ENCODE assay signal across 22 mouse cellular contexts in genomic region chr7:102108206-102108605, GRCm38 (mm10). TPM values are rescaled to one million over a fixed set of nuclear protein-coding genes. Genes with fewer than 3 reads are reported as not detected.
DNase-seq lines count a peak whose midpoint lies in the region; ATAC-seq lines count a peak whose summit lies in the region.
"Had no signal": no experiment of that assay in that cellular context is flagged by ENCODE, and none has a peak within 500 bp of the region (broad histone marks: within the 10 kb centered on the region; RNA-seq: fewer than 3 reads in every experiment).

No protein-coding gene starts in this region.

- no peak overlapping the region for H3K4me2 ChIP-seq in midbrain, embryonic 15.5 days
- no peak overlapping the region for H3K4me2 ChIP-seq in midbrain, embryonic 16.5 days (ENCODE audit: low read length)
- H3K4me2 ChIP-seq: embryonic facial prominence, embryonic 12.5 days; hindbrain, embryonic 15.5 days had no signal

- no peak overlapping the region for H3K27ac ChIP-seq in midbrain, embryonic 15.5 days
- no peak overlapping the region for H3K27ac ChIP-seq in midbrain, embryonic 16.5 days (ENCODE audit: low read length)
- H3K27ac ChIP-seq: embryonic facial prominence, embryonic 12.5 days; hindbrain, embryonic 15.5 days had no signal

- no peaks in the 10 kb centered on the region for H3K9me3 ChIP-seq in midbrain, embryonic 15.5 days
- no peaks in the 10 kb centered on the region for H3K9me3 ChIP-seq in midbrain, embryonic 16.5 days (replicated peaks; ENCODE audit: control insufficient read depth, low read length, poor library complexity, severe bottlenecking)
- H3K9me3 ChIP-seq: embryonic facial prominence, embryonic 12.5 days; hindbrain, embryonic 15.5 days had no signal

- no peaks in the 10 kb centered on the region for H3K36me3 ChIP-seq in midbrain, embryonic 15.5 days (replicated peaks)
- no peaks in the 10 kb centered on the region for H3K36me3 ChIP-seq in midbrain, embryonic 16.5 days (ENCODE audit: control insufficient read depth, insufficient read depth, low read length)
- H3K36me3 ChIP-seq: embryonic facial prominence, embryonic 12.5 days; hindbrain, embryonic 15.5 days had no signal

- peaks cover 7% of the 10 kb centered on the region; the same call in 1 of the 2 replicates for H3K4me1 ChIP-seq in midbrain, embryonic 15.5 days
- H3K4me1 ChIP-seq in midbrain, embryonic 16.5 days (ENCODE audit: control insufficient read depth, insufficient read depth, low read length), result no peaks in the 10 kb centered on the region

- no peak overlapping the region for H3K4me3 ChIP-seq in midbrain, embryonic 15.5 days
- H3K4me3 ChIP-seq in midbrain, embryonic 16.5 days (ENCODE audit: low read depth, low read length), result no peak overlapping the region
- H3K4me3 ChIP-seq: embryonic facial prominence, embryonic 12.5 days; hindbrain, embryonic 15.5 days had no signal

- intact Hi-C loops in heart, postnatal 25 days (cut with DNase I), result no loop called here

- H3K9ac ChIP-seq in midbrain, embryonic 15.5 days, result no peak overlapping the region
- H3K9ac ChIP-seq in midbrain, embryonic 16.5 days (ENCODE audit: low read depth, low read length), result no peak overlapping the region
- H3K9ac ChIP-seq: embryonic facial prominence, embryonic 12.5 days; hindbrain, embryonic 15.5 days had no signal

- no peaks in the 10 kb centered on the region for H3K27me3 ChIP-seq in midbrain, embryonic 15.5 days (replicated peaks)
- H3K27me3 ChIP-seq in midbrain, embryonic 16.5 days (ENCODE audit: control insufficient read depth, insufficient read depth, low read depth, low read length), result no peaks in the 10 kb centered on the region
- H3K27me3 ChIP-seq: embryonic facial prominence, embryonic 12.5 days; hindbrain, embryonic 15.5 days had no signal

- ATAC-seq in midbrain, embryonic 15.5 days (replicated peaks), result 0 out of 2 replicates have a peak, but pooled peaks have one; percentile 19
- ATAC-seq in midbrain, embryonic 16.5 days, result no peak
- ATAC-seq: forebrain, embryonic 16.5 days; intestine, embryonic 16.5 days had no signal

- peak; percentile 91 for DNase-seq in heart, adult 11 months
- DNase-seq in heart, postnatal 25 days (ENCODE audit: low spot score), result no peak
- peak; percentile 46 for DNase-seq in gastrocnemius, postnatal 25 days
- DNase-seq in skeletal muscle tissue, adult 2 months (ENCODE audit: low read depth, low spot score), result peak; percentile 67
- no peak for DNase-seq in cerebellum, postnatal 25 days
- DNase-seq: adrenal gland, adult 8-10 months; adrenal gland, postnatal 36 days; cerebellum, adult 2 months; embryo, embryonic 11 days; heart, postnatal 36 days; kidney, adult 2 months had no signal

- 91% methylated on average over 1 of the region's 1 CpGs for WGBS in midbrain, embryonic 15.5 days
- 78% methylated on average over 1 of the region's 1 CpGs for WGBS in midbrain, embryonic 16.5 days

RNA-seq across cellular contexts. Expression of gene Art5, which starts 1.1 kb away (rescaled TPM):
- 10 to 100 TPM; 10.5 to 14.3 TPM for total RNA-seq in heart, postnatal 25 days (2021)
- 0.34 and 0.65 TPM in 2 replicates for polyA plus RNA-seq in midbrain, embryonic 15.5 days (2015; fragmentation: Nextera tagmentation; extraction: Ambion mirVana)
- 0.17 TPM in 1 of 2 replicates, not detected in the other for polyA plus RNA-seq in midbrain, embryonic 16.5 days (2015; fragmentation: Nextera tagmentation; extraction: Ambion mirVana)
- total RNA-seq in gastrocnemius, postnatal 25 days (2021), result 10 to 100 TPM; 10.2 to 10.3 TPM
- total RNA-seq: adrenal gland, postnatal 36 days had no signal
- polyA plus RNA-seq: cerebellum, adult 2 months had no signal

RNA-seq across cellular contexts. Expression of gene Art1, which starts 6.7 kb away (rescaled TPM):
- total RNA-seq in heart, postnatal 25 days (2021), result 100 to 1,000 TPM; 203 to 252 TPM
- 0.36 and 0.37 TPM in 2 replicates for polyA plus RNA-seq in midbrain, embryonic 15.5 days (2015; fragmentation: Nextera tagmentation; extraction: Ambion mirVana)
- polyA plus RNA-seq in midbrain, embryonic 16.5 days (2015; fragmentation: Nextera tagmentation; extraction: Ambion mirVana), result 0.25 and 0.57 TPM in 2 replicates
- total RNA-seq in gastrocnemius, postnatal 25 days (2021), result 100 to 1,000 TPM; 383 to 418 TPM
- total RNA-seq: adrenal gland, adult 8-10 months; adrenal gland, postnatal 36 days; common myeloid progenitor, adult 5-6 weeks had no signal
- polyA plus RNA-seq: cerebellum, adult 2 months had no signal

RNA-seq across cellular contexts. Expression of gene Chrna10, which starts 8.4 kb away (rescaled TPM):
- not detected for total RNA-seq in heart, postnatal 25 days (2021)
- not detected in 2 replicates for polyA plus RNA-seq in midbrain, embryonic 15.5 days (2015; fragmentation: Nextera tagmentation; extraction: Ambion mirVana)
- not detected in 2 replicates for polyA plus RNA-seq in midbrain, embryonic 16.5 days (2015; fragmentation: Nextera tagmentation; extraction: Ambion mirVana)
- not detected for total RNA-seq in gastrocnemius, postnatal 25 days (2021)
- total RNA-seq: adrenal gland, postnatal 36 days; heart, adult 18-20 months; heart, postnatal 36 days had no signal
- polyA plus RNA-seq: embryonic facial prominence, embryonic 12.5 days; forebrain, embryonic 11.5 days; heart, embryonic 14.5 days; hindbrain, embryonic 11.5 days; hindbrain, embryonic 15.5 days; kidney, adult 2 months had no signal

RNA-seq across cellular contexts. Expression of gene Trpc2, which starts 25.3 kb away (rescaled TPM):
- under 1 TPM; 0.11 to 0.47 TPM for total RNA-seq in heart, postnatal 25 days (2021)
- not detected in 2 replicates for polyA plus RNA-seq in midbrain, embryonic 15.5 days (2015; fragmentation: Nextera tagmentation; extraction: Ambion mirVana)
- not detected in 2 replicates for polyA plus RNA-seq in midbrain, embryonic 16.5 days (2015; fragmentation: Nextera tagmentation; extraction: Ambion mirVana)
- total RNA-seq in gastrocnemius, postnatal 25 days (2021), result 1 to 10 TPM in 1 of 2 experiments, under 1 TPM in 1; 0.43 to 1.1 TPM
- polyA plus RNA-seq: forebrain, embryonic 11.5 days; heart, embryonic 14.5 days; hindbrain, embryonic 15.5 days; intestine, embryonic 16.5 days; kidney, adult 2 months had no signal

RNA-seq across cellular contexts. Expression of gene Xntrpc, which starts 42.7 kb away (rescaled TPM):
- total RNA-seq in heart, postnatal 25 days (2021), result under 1 TPM; 0.91 to 0.92 TPM
- polyA plus RNA-seq in midbrain, embryonic 15.5 days (2015; fragmentation: Nextera tagmentation; extraction: Ambion mirVana), result 1.00 and 1.3 TPM in 2 replicates
- polyA plus RNA-seq in midbrain, embryonic 16.5 days (2015; fragmentation: Nextera tagmentation; extraction: Ambion mirVana), result 1.1 and 1.3 TPM in 2 replicates
- under 1 TPM in 1 of 2 experiments, not detected in 1; 0.80 TPM for total RNA-seq in gastrocnemius, postnatal 25 days (2021)

Comparison
In these comparisons a context has a peak if more than half of its experiments do, and no peak if none do; other contexts are left out.
1. DNase-seq: peak in heart, adult 11 months (single experiment), gastrocnemius, postnatal 25 days (single experiment) and skeletal muscle tissue, adult 2 months (single experiment); none in heart, postnatal 25 days (single experiment) and cerebellum, postnatal 25 days (0 of 2).